Mouse (Mus musculus) small intestine, adult 2 months (tissue): ENCODE measurements around the gene Mroh8.

Experiments
- CTCF ChIP-seq: fragments of 200-500 bp; IDR thresholded peaks from 2 replicates; pipeline ENCODE4 v1.5.1; 2012; ENCODE audit warnings: low read depth, mild to moderate bottlenecking, control low read depth, inconsistent platforms, low read length, moderate library complexity, mixed read lengths; ENCODE audit not compliant: insufficient replicate concordance, insufficient read length; ENCODE audit errors: extremely low read depth
- POLR2A ChIP-seq: fragments of 200-500 bp; IDR thresholded peaks from 2 replicates; pipeline ENCODE4 v1.6.1; 2012; ENCODE audit warnings: low read depth, mild to moderate bottlenecking, control low read depth, inconsistent platforms, low read length, moderate library complexity

- TF ChIP-seq CTCF (no peak), POLR2A (no peak)
Measured at GRCm38 (mm10) chr2:157164101-157164500, 115.2 kb downstream of the Mroh8 start.
